Mouse (Mus musculus) adipose tissue, adult 10 weeks (tissue): ENCODE measurements around the gene Osbpl3. TPM values are rescaled to one million over a fixed set of nuclear protein-coding genes. Genes with fewer than 3 reads are reported as not detected.

Experiments
- polyA plus RNA-seq: library from polyadenylated mRNA; stranded (reverse); fragments of 350-450 nt; fragmentation: Illumina TruSeq; extraction: RNeasy Lipid Tissue Mini Kit (QIAGEN cat#74804); gene quantifications from one replicate; pipeline ENCODE4 v1.2.3, GENCODE M21; 2014; ENCODE audit warnings: low read depth, low replicate concordance

Osbpl3 gene
- polyA plus RNA-seq: 2.5 TPM

GRCm38 (mm10) chr6:50455829-50456469 is at the start of gene Osbpl3:
TSS of gene Osbpl3 (minus strand) at chr6:50456201.

GRCm38 (mm10) chr6:50263670-50264069 is 192.3 kb downstream of the Osbpl3 start, which contains the start of gene Gsdme:
TSS of gene Gsdme (minus strand) at chr6:50263862.

Other genes with a start within 250 kb of the Osbpl3 start
- 2.0 TPM for gene Gsdme, start 192.3 kb downstream of the Osbpl3 start, polyA plus RNA-seq
- gene Cycs, start 110.3 kb upstream of the Osbpl3 start, polyA plus RNA-seq: 72.7 TPM
- gene 4921507P07Rik, start 140.4 kb upstream of the Osbpl3 start, polyA plus RNA-seq: 8.4 TPM
- not detected for gene Npvf, start 198.2 kb upstream of the Osbpl3 start, polyA plus RNA-seq